Mouse (Mus musculus): ENCODE data around the gene Itga6. TPM values are rescaled to one million over a fixed set of nuclear protein-coding genes. Genes with fewer than 3 reads are reported as not detected.

Gene Itga6
- total and polyA plus RNA-seq, 3 experiments = 1.0 to 2.7 TPM; not detected in 1

GRCm38 (mm10) chr2:71805611-71806567, 60.5 kb downstream of the Itga6 start:
- no peak for DNase-seq (ENCODE audit: low read depth, low spot score)
- H3K4me3 ChIP-seq (ENCODE audit: control insufficient read depth in 1 of 2, insufficient read depth in 1 of 2, low read depth in 2 of 2, low read length in 2 of 2) = no peak overlapping the region
- no peak overlapping the region for H3K27ac ChIP-seq (ENCODE audit: control insufficient read depth, low read depth, low read length)
- no peak overlapping the region for H3K9ac ChIP-seq (ENCODE audit: control insufficient read depth, low read depth, low read length, poor library complexity, severe bottlenecking)
- H3K9me3 ChIP-seq (replicated peaks; ENCODE audit: insufficient read depth, low read length) = no peaks in the 10 kb centered on the region
- H3K27me3 ChIP-seq (ENCODE audit: control insufficient read depth in 1 of 2, insufficient read depth in 2 of 2, low read length in 2 of 2) = peaks cover 0 to 5% of the 10 kb centered on the region in 2 experiments; a peak in 1 of 4 replicates
- TF ChIP-seq POLR2AphosphoS5 (IDR thresholded peaks at IDR 0.05; ENCODE audit: borderline replicate concordance, low read depth, low read length) (no peak), ZKSCAN1 (IDR thresholded peaks at IDR 0.05; ENCODE audit: low read depth, low read length) (no peak), MAFK (IDR thresholded peaks at IDR 0.05; ENCODE audit: borderline replicate concordance, low read depth, low read length) (no peak), RAD21 (IDR thresholded peaks at IDR 0.05; ENCODE audit: low read depth, low read length) (no peak), CHD1 (IDR thresholded peaks at IDR 0.05; ENCODE audit: low read depth, low read length) (no peak), JUND (IDR thresholded peaks at IDR 0.05; ENCODE audit: low read depth, low read length) (no peak), POLR2AphosphoS2 (IDR thresholded peaks at IDR 0.05; ENCODE audit: low read length) (no peak), ZMIZ1 (IDR thresholded peaks at IDR 0.05; ENCODE audit: low read depth, low read length) (no peak), SIN3A (IDR thresholded peaks at IDR 0.05; ENCODE audit: low read length) (no peak), GATA1 (IDR thresholded peaks at IDR 0.05; ENCODE audit: low read depth, low read length) (no peak), TAL1 (IDR thresholded peaks at IDR 0.05; ENCODE audit: low read length) (no peak), ZNF384 (IDR thresholded peaks at IDR 0.05; ENCODE audit: low read depth, low read length) (no peak), ELF1 (IDR thresholded peaks at IDR 0.05; ENCODE audit: low read depth, low read length) (no peak), BHLHE40 (IDR thresholded peaks at IDR 0.05; ENCODE audit: borderline replicate concordance, low read depth, low read length) (no peak), TBP (IDR thresholded peaks at IDR 0.05; ENCODE audit: low read depth, low read length) (no peak), E2F4 (IDR thresholded peaks at IDR 0.05; ENCODE audit: borderline replicate concordance, low read depth, low read length) (no peak), EP300 (IDR thresholded peaks at IDR 0.05; ENCODE audit: low read depth in 1 of 2, low read length in 2 of 2) (no peak), MYB (IDR thresholded peaks at IDR 0.05; ENCODE audit: low read depth, low read length) (no peak), TCF12 (IDR thresholded peaks at IDR 0.05; ENCODE audit: low read depth, low read length) (no peak), ZC3H11A (IDR thresholded peaks at IDR 0.05; ENCODE audit: low read depth, low read length) (no peak)
- peaks cover 0 to 3% of the 10 kb centered on the region in 2 experiments; a peak in 2 of 4 replicates for H3K4me1 ChIP-seq (ENCODE audit: control insufficient read depth in 1 of 2, insufficient read depth in 2 of 2, low read length in 2 of 2)
- 0 out of 4 replicates have a peak, but pooled peaks cover 0 to 2% of the 10 kb centered on the region in 2 experiments for H3K36me3 ChIP-seq (ENCODE audit: control insufficient read depth in 1 of 2, insufficient read depth in 2 of 2, low read length in 2 of 2)
- H3K79me2 ChIP-seq (ENCODE audit: control insufficient read depth, insufficient read depth, low read length, poor library complexity) = no peaks in the 10 kb centered on the region
